Mouse (Mus musculus) gonadal fat pad, adult 2 months (tissue): ENCODE measurements around the gene Vps13d. TPM values are rescaled to one million over a fixed set of nuclear protein-coding genes. Genes with fewer than 3 reads are reported as not detected.
"Not testable (repeated sequence)": the region's sequence is repeated elsewhere in the genome, so short reads cannot be mapped to it uniquely, and the experiment has no call there.

ENCODE experiments used
- DNase-seq: peaks from one replicate; pipeline ENCODE4 v3.0.0-alpha.2; 2012; ENCODE audit warnings: low read depth
- polyA plus RNA-seq: library from polyadenylated mRNA; depleted of rRNA; stranded (reverse); fragments of >200 nt; gene quantifications from 2 replicates; pipeline ENCODE4 v1.2.3, GENCODE M21; 2012

Vps13d gene
- polyA plus RNA-seq, 1 experiment, result 26.4 TPM

- DNase-seq, result no peak
Measured at GRCm38 (mm10) chr4:145211076-145211475, 16.3 kb upstream of the Vps13d start.

DNA sequence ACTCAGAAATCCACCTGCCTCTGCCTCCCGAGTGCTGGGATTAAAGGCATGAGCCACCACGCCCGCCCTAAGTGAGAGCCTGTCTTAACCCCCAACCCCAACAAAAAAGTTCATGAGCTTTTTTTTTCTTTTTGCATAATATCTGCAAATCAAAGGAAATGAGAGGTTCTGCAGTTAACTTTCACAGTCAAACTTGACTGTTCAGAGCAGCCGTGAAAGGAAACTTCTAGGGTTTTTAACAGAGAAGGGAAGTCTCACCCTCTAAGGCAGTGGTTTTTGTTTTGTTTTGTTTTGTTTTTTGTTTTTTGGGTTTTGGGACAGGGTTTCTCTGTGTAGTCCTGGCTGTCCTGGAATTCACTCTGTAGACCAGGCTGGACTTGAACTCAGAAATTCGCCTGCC, 15.8 kb upstream of the Vps13d start:
- no peak for DNase-seq

DNA sequence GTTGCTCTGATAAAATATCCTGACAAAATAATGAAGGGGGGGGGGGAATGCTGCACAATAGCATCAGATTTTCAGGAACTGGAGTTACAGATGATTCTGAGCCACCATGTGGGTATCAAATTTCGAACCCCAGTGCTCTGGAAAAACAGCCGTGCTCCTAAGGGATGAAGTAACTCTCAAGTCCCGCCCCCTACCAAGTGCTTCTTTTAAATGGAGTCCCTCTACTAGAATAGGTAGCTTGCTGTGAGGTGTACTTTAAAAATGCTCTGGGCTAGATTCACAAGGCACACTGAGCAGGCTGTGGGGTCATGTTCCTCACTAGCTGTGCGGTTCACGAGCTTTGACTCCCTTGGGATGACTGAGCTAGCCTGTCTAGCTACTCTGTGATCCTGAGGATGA, 14.9 kb upstream of the Vps13d start:
- no peak for DNase-seq

GRCm38 (mm10) chr4:145209076-145209689, 14.4 kb upstream of the Vps13d start:
- DNase-seq, result no peak

- DNase-seq, result no peak
Measured at GRCm38 (mm10) chr4:145207718-145208371, 13.0 kb upstream of the Vps13d start.

GRCm38 (mm10) chr4:145204779-145205178, 10.0 kb upstream of the Vps13d start:
- DNase-seq, result no peak

DNA sequence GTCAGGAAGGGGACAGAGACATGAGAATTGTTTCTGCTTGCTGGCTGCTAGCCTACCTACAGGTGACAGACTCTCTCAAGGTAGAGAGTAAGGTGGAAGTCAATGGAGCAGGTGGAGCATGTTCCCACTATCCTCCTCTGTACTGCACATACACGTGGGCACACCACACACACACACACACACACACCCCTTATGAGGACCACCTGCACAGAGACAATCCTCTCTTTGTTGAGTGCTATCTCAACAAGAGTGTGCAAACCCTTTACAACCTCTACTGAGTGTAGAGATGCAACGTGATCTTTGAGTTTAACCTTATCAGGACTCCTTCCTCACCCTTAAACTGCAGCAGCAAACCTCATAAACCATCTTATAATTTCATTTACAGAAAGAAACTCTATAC, 8.5 kb upstream of the Vps13d start:
- no peak for DNase-seq

DNA sequence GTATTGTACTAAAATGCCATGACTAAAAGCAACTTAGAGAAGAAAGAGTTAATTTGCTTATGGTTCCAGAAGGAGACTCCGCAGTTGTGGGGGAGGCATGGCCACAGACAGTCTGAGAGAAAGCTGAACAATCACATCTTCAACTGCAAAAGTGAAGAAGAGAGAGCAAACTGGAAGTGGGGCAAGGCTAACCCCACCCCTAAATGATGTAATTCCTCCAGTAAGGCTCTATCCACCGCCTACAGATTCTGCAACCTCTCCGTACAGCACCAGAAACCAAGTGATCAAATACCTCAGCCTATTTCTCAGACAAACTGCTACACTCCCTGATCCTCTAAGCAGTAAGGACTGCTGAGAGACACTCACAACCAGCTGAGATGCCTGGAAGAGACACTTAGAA, 6.6 kb upstream of the Vps13d start:
- no peak for DNase-seq

DNA sequence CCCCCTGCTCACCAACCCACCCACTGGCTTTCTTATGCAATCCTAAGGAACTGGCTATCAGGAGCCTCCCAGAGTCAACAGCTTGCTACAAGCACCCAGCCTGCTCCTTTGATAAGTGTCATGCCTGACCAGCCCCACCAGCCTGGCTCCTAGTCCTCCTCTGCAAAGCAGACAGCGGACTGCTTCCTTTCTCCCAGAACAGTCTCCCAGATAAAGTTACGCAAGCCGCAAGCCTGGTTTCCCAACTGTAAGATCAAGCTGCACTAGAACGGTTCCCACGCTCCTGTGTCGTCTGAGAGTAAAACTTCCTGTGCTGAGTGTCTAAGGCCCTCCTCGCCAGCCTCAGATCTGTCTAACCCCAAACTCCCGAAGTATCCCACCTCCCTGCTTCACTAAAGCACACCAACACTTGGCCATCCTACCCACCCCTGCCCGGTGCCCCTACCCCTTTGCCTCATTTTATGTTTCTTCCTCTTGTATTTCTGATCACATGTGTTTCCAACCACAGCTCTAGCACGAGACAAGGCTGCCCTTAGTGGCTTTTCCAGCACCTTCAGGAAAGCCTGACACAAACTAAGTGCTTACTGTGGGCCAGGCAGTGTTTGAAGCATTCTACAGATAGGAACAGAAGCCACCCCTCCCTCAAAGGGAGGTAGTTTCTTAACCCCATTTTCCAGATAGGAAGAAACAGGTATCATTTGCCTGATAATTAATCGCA, 5.3 kb upstream of the Vps13d start:
- DNase-seq, result no peak

- no peak for DNase-seq
Measured at GRCm38 (mm10) chr4:145196586-145196985, 1.8 kb upstream of the Vps13d start.

DNA sequence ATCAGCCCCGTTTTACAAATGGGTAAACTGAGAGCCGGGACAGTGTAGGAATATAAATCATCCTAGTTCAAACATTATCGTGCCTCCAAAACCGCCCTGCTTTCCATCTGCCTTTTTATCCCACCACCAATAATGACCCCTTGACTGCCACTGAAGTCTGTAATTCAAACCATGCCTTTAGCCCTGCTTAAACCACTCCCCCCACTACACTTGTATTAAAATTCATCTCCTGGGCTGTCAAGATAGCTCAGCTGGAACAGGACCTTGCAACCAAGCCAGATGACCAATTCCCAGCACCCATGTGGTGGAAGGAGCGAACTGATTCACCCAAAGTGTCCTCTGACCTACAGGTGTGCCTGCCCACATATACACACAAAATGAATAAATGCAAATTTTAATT, 367 bp upstream of the Vps13d start:
- DNase-seq, result no peak

- DNase-seq, result no peak
Measured at GRCm38 (mm10) chr4:145193991-145194511, 754 bp downstream of the Vps13d start.

DNA sequence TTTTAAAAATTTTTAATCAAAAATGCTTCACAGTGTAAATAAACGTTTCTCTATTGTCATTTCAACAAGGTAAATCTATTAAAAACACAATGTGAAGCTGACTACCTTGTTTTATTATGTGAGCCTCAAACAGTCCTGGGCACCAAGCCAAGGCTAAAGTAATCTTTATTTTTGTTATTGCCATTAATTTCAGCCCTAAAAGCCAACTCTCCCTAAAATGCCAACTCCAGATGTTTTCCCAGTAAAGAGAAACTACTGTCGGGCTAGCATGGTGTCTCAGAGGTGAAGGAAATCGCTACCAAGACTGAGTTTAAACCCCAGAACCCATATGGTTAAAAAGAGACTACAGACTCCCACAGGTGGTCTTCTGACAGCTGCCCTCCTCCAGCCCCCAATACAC, 1.4 kb downstream of the Vps13d start:
- DNase-seq, result no peak

DNA sequence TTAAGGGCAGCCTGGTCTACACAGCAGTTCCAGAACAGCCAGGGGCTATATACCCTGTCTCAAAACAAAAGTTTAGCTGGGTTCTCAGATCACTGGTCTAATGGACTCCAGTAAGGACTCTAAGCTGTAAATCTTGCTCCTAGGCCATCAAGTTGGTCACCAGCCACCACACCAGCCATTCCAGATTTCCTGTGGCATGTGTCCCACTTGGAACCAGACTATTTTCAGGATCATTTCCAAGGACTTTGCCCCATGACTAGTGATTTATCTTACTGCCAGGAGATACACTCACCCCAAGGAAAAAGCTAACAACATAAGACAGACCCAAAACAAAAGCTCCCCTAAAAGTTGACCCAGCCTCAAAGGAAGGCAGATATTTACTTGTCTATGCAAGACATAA, 2.1 kb downstream of the Vps13d start:
- DNase-seq, result no peak

- DNase-seq, result no peak
Measured at GRCm38 (mm10) chr4:145188561-145188960, 6.2 kb downstream of the Vps13d start.

- no peak for DNase-seq
Measured at GRCm38 (mm10) chr4:145187619-145188018, 7.2 kb downstream of the Vps13d start.

DNA sequence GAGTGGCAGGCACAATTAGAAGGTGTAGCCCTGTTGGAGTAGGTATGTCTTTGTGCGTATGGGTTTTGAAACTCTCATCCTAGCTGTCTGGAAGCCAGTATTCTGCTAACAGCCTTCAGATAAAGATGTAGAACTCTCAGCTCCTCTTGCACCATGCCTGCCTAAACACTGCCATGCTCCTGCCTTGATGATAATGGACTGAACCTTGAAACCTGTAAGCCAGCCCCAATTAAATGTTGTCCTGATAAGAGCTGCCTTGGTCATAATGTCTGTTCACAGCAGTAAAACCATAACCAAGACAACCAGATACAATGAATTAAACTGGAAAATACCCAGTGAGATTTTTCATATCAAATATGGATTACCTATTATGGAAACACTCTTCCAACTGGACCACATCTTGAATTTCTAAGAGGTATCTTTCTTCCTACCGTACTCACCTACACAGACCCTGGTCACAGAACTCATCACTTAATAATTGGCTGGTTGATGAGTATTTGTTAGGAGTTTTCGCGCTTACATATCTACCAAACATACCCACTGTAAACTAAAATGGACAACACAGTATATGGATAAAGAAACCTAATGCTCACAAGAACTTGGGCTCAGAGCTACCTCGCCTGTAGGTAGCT, 15.8 kb downstream of the Vps13d start:
- no peak for DNase-seq

DNA sequence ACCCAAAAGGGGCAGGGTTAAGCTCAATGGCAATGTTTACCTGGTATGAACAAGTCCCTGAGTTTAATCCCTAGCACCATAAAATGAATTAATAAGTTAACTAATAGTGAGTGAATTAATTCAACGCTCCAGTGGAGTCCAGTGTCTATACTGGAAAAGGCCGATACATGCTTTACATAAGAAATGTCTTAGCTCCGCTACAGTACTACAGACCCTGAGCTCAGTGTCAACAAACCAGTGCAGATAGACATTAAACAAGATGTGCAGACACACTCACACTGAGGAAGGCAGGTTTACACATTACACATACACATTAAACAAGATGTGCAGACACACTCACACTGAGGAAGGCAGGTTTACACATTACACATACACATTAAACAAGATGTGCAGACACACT, 29.3 kb downstream of the Vps13d start:
- not testable (repeated sequence) for DNase-seq

GRCm38 (mm10) chr4:145164111-145164510, 30.7 kb downstream of the Vps13d start:
- no peak for DNase-seq

GRCm38 (mm10) chr4:145161243-145161642, 33.6 kb downstream of the Vps13d start:
- no peak for DNase-seq

- DNase-seq, result no peak
Measured at GRCm38 (mm10) chr4:145155956-145156355, 38.8 kb downstream of the Vps13d start.

DNA sequence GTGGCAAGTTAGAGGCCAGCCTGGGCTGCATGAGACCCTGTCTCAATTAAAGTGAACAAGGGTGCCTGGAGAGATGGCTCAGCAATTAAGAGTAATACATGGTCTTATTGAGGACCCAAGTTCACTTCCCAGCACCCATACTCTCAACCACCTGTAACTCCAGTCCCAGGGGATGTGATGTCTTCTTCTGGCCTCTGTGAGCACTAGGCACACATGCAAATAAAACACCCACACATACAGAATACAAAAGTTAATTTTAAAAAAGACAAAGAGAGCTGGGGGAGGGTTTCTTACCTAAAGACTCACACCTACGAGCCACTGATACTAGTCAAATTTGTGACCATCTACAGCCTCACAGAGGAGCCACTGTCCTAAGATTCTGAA, 43.7 kb downstream of the Vps13d start:
- DNase-seq, result no peak
